Mouse (Mus musculus): ENCODE results near the gene Zcchc24. TPM values are rescaled to one million over a fixed set of nuclear protein-coding genes. Genes with fewer than 3 reads are reported as not detected.
A peak's percentile ranks its signal among the peaks of the same experiment; 100 is the strongest.
"Not testable (repeated sequence)": the region's sequence is repeated elsewhere in the genome, so short reads cannot be mapped to it uniquely, and the experiment has no call there.

Zcchc24 gene
- 10 to 100 TPM in 18 of 26 experiments, 1 to 10 TPM in 8; 1.4 to 30.9 (median 18.0) TPM for total RNA-seq (2018; cell fraction: chromatin; rRNA removed)
- 10 to 100 TPM; 16.0 to 49.3 (median 30.4) TPM for total RNA-seq (2018; cell fraction: cytosol; rRNA removed)
- total RNA-seq (2018; cell fraction: nucleus; rRNA removed): 10 to 100 TPM; 10.2 to 59.8 (median 28.2) TPM
- polyA plus RNA-seq (2018): 26.2 to 48.4 TPM (median 38.0 TPM) in 3 replicates

- WGBS (ENCODE audit: missing documents): 2% methylated on average over 42 of the region's 55 CpGs
- H3K27ac ChIP-seq: peak within 1 kb of the TSS; percentile 51
- H3K79me2 ChIP-seq (ENCODE audit: inconsistent target): peaks cover 29% of the 10 kb centered on the region
- no peaks in the 10 kb centered on the region for H3K36me3 ChIP-seq (ENCODE audit: inconsistent target)
- H3K4me3 ChIP-seq (ENCODE audit: inconsistent target): peak within 1 kb of the TSS; percentile 61
These were observed at the start of gene Zcchc24 for GRCm38 (mm10) chr14:25768915-25769625. Zcchc24 (minus strand) TSS chr14:25769039.

GRCm38 (mm10) chr14:25816416-25816815, 47.6 kb upstream of the Zcchc24 start:
- 16% methylated on average over 9 of the region's 9 CpGs for WGBS (ENCODE audit: missing documents)
- Histone ChIP-seq H3K36me3 (ENCODE audit: inconsistent target) (no peaks in the 10 kb centered on the region), H3K4me3 (ENCODE audit: inconsistent target) (no peak overlapping the region), H3K27ac (no peak overlapping the region), H3K79me2 (ENCODE audit: inconsistent target) (no peaks in the 10 kb centered on the region)

- Histone ChIP-seq H3K79me2 (ENCODE audit: inconsistent target) (no peaks in the 10 kb centered on the region), H3K36me3 (ENCODE audit: inconsistent target) (no peaks in the 10 kb centered on the region), H3K4me3 (ENCODE audit: inconsistent target) (no peak overlapping the region), H3K27ac (no peak overlapping the region)
These were observed 45.3 kb upstream of the Zcchc24 start for GRCm38 (mm10) chr14:25814140-25814539.

- H3K27ac ChIP-seq; H3K79me2 ChIP-seq (ENCODE audit: inconsistent target); H3K4me3 ChIP-seq (ENCODE audit: inconsistent target); H3K36me3 ChIP-seq (ENCODE audit: inconsistent target): not testable (repeated sequence)
- WGBS (ENCODE audit: missing documents): 94% methylated on average over 1 of the region's 1 CpGs
These were observed 42.2 kb upstream of the Zcchc24 start for GRCm38 (mm10) chr14:25811026-25811425.

- no peak overlapping the region for H3K4me3 ChIP-seq (ENCODE audit: inconsistent target)
- no peaks in the 10 kb centered on the region for H3K36me3 ChIP-seq (ENCODE audit: inconsistent target)
- H3K79me2 ChIP-seq (ENCODE audit: inconsistent target): no peaks in the 10 kb centered on the region
- 63% methylated on average over 7 of the region's 7 CpGs for whole genome bisulfite sequencing (ENCODE audit: missing documents)
- H3K27ac ChIP-seq: no peak overlapping the region
These were observed 37.7 kb upstream of the Zcchc24 start for GRCm38 (mm10) chr14:25806561-25806960.

- Histone ChIP-seq H3K79me2 (ENCODE audit: inconsistent target) (no peaks in the 10 kb centered on the region), H3K27ac (no peak overlapping the region), H3K4me3 (ENCODE audit: inconsistent target) (no peak overlapping the region), H3K36me3 (ENCODE audit: inconsistent target) (no peaks in the 10 kb centered on the region)
- WGBS (ENCODE audit: missing documents): 94% methylated on average over 7 of the region's 7 CpGs
These were observed 37.0 kb upstream of the Zcchc24 start for GRCm38 (mm10) chr14:25805871-25806270.

GRCm38 (mm10) chr14:25803246-25803809, 34.5 kb upstream of the Zcchc24 start:
- no peak overlapping the region for H3K27ac ChIP-seq
- no peak overlapping the region for H3K4me3 ChIP-seq (ENCODE audit: inconsistent target)
- WGBS (ENCODE audit: missing documents): 96% methylated on average over 3 of the region's 3 CpGs
- H3K79me2 ChIP-seq (ENCODE audit: inconsistent target): no peaks in the 10 kb centered on the region
- H3K36me3 ChIP-seq (ENCODE audit: inconsistent target): no peaks in the 10 kb centered on the region

- H3K27ac ChIP-seq: no peak overlapping the region
These were observed 33.7 kb upstream of the Zcchc24 start for GRCm38 (mm10) chr14:25802511-25802910.

GRCm38 (mm10) chr14:25800166-25800960, 31.5 kb upstream of the Zcchc24 start:
- Histone ChIP-seq H3K36me3 (ENCODE audit: inconsistent target) (no peaks in the 10 kb centered on the region), H3K27ac (no peak overlapping the region), H3K79me2 (ENCODE audit: inconsistent target) (no peaks in the 10 kb centered on the region), H3K4me3 (ENCODE audit: inconsistent target) (no peak overlapping the region)
- 35% methylated on average over 19 of the region's 19 CpGs for WGBS (ENCODE audit: missing documents)

More at GRCm38 (mm10) chr14:25802511-25802910, 33.7 kb upstream of the Zcchc24 start:
- no peaks in the 10 kb centered on the region for H3K36me3 ChIP-seq (ENCODE audit: inconsistent target)
- no peak overlapping the region for H3K4me3 ChIP-seq (ENCODE audit: inconsistent target)
- H3K79me2 ChIP-seq (ENCODE audit: inconsistent target): no peaks in the 10 kb centered on the region

GRCm38 (mm10) chr14:25796619-25797018, 27.8 kb upstream of the Zcchc24 start:
- no peak overlapping the region for H3K4me3 ChIP-seq (ENCODE audit: inconsistent target)
- H3K36me3 ChIP-seq (ENCODE audit: inconsistent target): no peaks in the 10 kb centered on the region
- 98% methylated on average over 7 of the region's 7 CpGs for WGBS (ENCODE audit: missing documents)
- no peak overlapping the region for H3K27ac ChIP-seq
- H3K79me2 ChIP-seq (ENCODE audit: inconsistent target): no peaks in the 10 kb centered on the region

- WGBS (ENCODE audit: missing documents): 50% methylated on average over 10 of the region's 10 CpGs
- no peaks in the 10 kb centered on the region for H3K79me2 ChIP-seq (ENCODE audit: inconsistent target)
- H3K36me3 ChIP-seq (ENCODE audit: inconsistent target): no peaks in the 10 kb centered on the region
- no peak overlapping the region for H3K4me3 ChIP-seq (ENCODE audit: inconsistent target)
- H3K27ac ChIP-seq: no peak overlapping the region
These were observed 26.8 kb upstream of the Zcchc24 start for GRCm38 (mm10) chr14:25795561-25796174.

GRCm38 (mm10) chr14:25795067-25795466, 26.2 kb upstream of the Zcchc24 start:
- H3K36me3 ChIP-seq (ENCODE audit: inconsistent target): no peaks in the 10 kb centered on the region
- WGBS (ENCODE audit: missing documents): 82% methylated on average over 6 of the region's 6 CpGs
- no peak overlapping the region for H3K4me3 ChIP-seq (ENCODE audit: inconsistent target)
- H3K27ac ChIP-seq: no peak overlapping the region
- no peaks in the 10 kb centered on the region for H3K79me2 ChIP-seq (ENCODE audit: inconsistent target)

GRCm38 (mm10) chr14:25794331-25794730, 25.5 kb upstream of the Zcchc24 start:
- Histone ChIP-seq H3K36me3 (ENCODE audit: inconsistent target) (no peaks in the 10 kb centered on the region), H3K27ac (no peak overlapping the region), H3K79me2 (ENCODE audit: inconsistent target) (no peaks in the 10 kb centered on the region), H3K4me3 (ENCODE audit: inconsistent target) (no peak overlapping the region)
- WGBS (ENCODE audit: missing documents): 89% methylated on average over 2 of the region's 2 CpGs

- WGBS (ENCODE audit: missing documents): 46% methylated on average over 6 of the region's 6 CpGs
- Histone ChIP-seq H3K79me2 (ENCODE audit: inconsistent target) (no peaks in the 10 kb centered on the region), H3K4me3 (ENCODE audit: inconsistent target) (no peak overlapping the region), H3K36me3 (ENCODE audit: inconsistent target) (no peaks in the 10 kb centered on the region), H3K27ac (peak overlapping the region; percentile 68)
These were observed 22.0 kb upstream of the Zcchc24 start for GRCm38 (mm10) chr14:25790768-25791302.

All from macrophage (primary cell).